Mouse (Mus musculus) liver, adult 2 months (tissue): ENCODE measurements around the gene Mphosph6. TPM values are rescaled to one million over a fixed set of nuclear protein-coding genes. Genes with fewer than 3 reads are reported as not detected.

Experiments
- DNase-seq: peaks from one replicate; pipeline ENCODE4 v3.0.0-alpha.2; 2011; ENCODE audit warnings: low read depth, low spot score; ENCODE audit errors: extremely low read depth
- H3K27ac ChIP-seq: fragments of 200-500 bp; replicated peaks from 2 replicates; pipeline ENCODE4 v1.5.1; 2012; ENCODE audit warnings: low read depth, mild to moderate bottlenecking, control low read depth, inconsistent platforms, low read length; ENCODE audit not compliant: insufficient read depth
- H3K27me3 ChIP-seq: fragments of 200-500 bp; 2 replicates; pipeline ENCODE4 v1.6.1; 2012; ENCODE audit warnings: mild to moderate bottlenecking, moderate library complexity, low read length, inconsistent platforms; ENCODE audit not compliant: control insufficient read depth, insufficient read depth
- H3K36me3 ChIP-seq: fragments of 200-500 bp; 2 replicates; pipeline ENCODE4 v1.6.1; 2012; ENCODE audit warnings: low read length, inconsistent platforms; ENCODE audit not compliant: control insufficient read depth, insufficient read depth
- H3K4me1 ChIP-seq: fragments of 200-500 bp; 2 replicates; pipeline ENCODE4 v1.6.1; 2011; ENCODE audit warnings: low read length; ENCODE audit not compliant: control insufficient read depth, insufficient read depth
- H3K4me3 ChIP-seq: fragments of 200-500 bp; 2 replicates; pipeline ENCODE4 v1.5.1; 2011; ENCODE audit warnings: low read depth, mild to moderate bottlenecking, control low read depth, low read length, moderate library complexity; ENCODE audit not compliant: insufficient read depth
- H3K79me2 ChIP-seq: fragments of 200-500 bp; 2 replicates; pipeline ENCODE4 v1.6.1; 2012; ENCODE audit warnings: inconsistent platforms, mild to moderate bottlenecking, low read length, moderate library complexity; ENCODE audit not compliant: control insufficient read depth, insufficient read depth
- H3K9ac ChIP-seq: fragments of 200-500 bp; 2 replicates; pipeline ENCODE4 v1.6.1; 2012; ENCODE audit warnings: low read depth, mild to moderate bottlenecking, control low read depth, inconsistent platforms, low read length
- CTCF ChIP-seq: fragments of 200-500 bp; IDR thresholded peaks from 2 replicates; pipeline ENCODE4 v1.5.1; 2011; ENCODE audit warnings: low read depth, low read length, control low read depth
- POLR2A ChIP-seq: fragments of 200-500 bp; IDR thresholded peaks from 2 replicates; pipeline ENCODE4 v1.6.1; 2011; ENCODE audit warnings: low read length, control low read depth; ENCODE audit not compliant: insufficient read depth; ENCODE audit errors: extremely low read depth
- WGBS: fragments of 180-500 bp; shearing (Covaris S2); methylation state at CpG from one replicate; pipeline ENCODE4 v1.1.7; 2018; 5-methylcytosine and 5-hydroxymethylcytosine counted together
- polyA plus RNA-seq: library from polyadenylated mRNA; depleted of rRNA; stranded (reverse); fragments of >200 nt; gene quantifications from 2 replicates; pipeline ENCODE4 v1.2.3, GENCODE M21; 2012
- total RNA-seq: library from RNA; depleted of rRNA; stranded (reverse); fragments of >200 nt; gene quantifications from 2 replicates; pipeline ENCODE4 v1.2.3, GENCODE M21; 2014

The Mphosph6 gene
- total and polyA plus RNA-seq, 2 experiments, result 1.2 to 3.4 TPM

- Histone ChIP-seq H3K9ac (no peak overlapping the region), H3K79me2 (no peaks in the 10 kb centered on the region), H3K27ac (no peak overlapping the region), H3K27me3 (no peaks in the 10 kb centered on the region), H3K36me3 (no peaks in the 10 kb centered on the region), H3K4me1 (no peaks in the 10 kb centered on the region), H3K4me3 (no peak overlapping the region)
- 59% methylated on average over 10 of the region's 10 CpGs for WGBS
- TF ChIP-seq CTCF (no peak), POLR2A (no peak)
- DNase-seq, result no peak
Observed at GRCm38 (mm10) chr8:117775626-117776025, 26.1 kb downstream of the Mphosph6 start.

GRCm38 (mm10) chr8:117772597-117772996 lies 29.1 kb downstream of the Mphosph6 start:
- Histone ChIP-seq H3K4me1 (no peaks in the 10 kb centered on the region), H3K27ac (no peak overlapping the region), H3K79me2 (no peaks in the 10 kb centered on the region), H3K36me3 (no peaks in the 10 kb centered on the region), H3K27me3 (no peaks in the 10 kb centered on the region), H3K9ac (no peak overlapping the region), H3K4me3 (no peak overlapping the region)
- 68% methylated on average over 2 of the region's 2 CpGs for WGBS
- TF ChIP-seq CTCF (peak; percentile 20; the same call in 1 of the 2 replicates), POLR2A (no peak)
- no peak for DNase-seq

GRCm38 (mm10) chr8:117772126-117772525 lies 29.6 kb downstream of the Mphosph6 start:
- H3K27ac ChIP-seq, result no peak overlapping the region
- WGBS, result 83% methylated on average over 2 of the region's 2 CpGs
- H3K79me2 ChIP-seq, result no peaks in the 10 kb centered on the region
- H3K9ac ChIP-seq, result no peak overlapping the region
- H3K27me3 ChIP-seq, result no peaks in the 10 kb centered on the region
- no peak overlapping the region for H3K4me3 ChIP-seq
- peak; percentile 41 for DNase-seq
- no peaks in the 10 kb centered on the region for H3K36me3 ChIP-seq
- H3K4me1 ChIP-seq, result no peaks in the 10 kb centered on the region
- no peak for TF ChIP-seq POLR2A
- TF ChIP-seq CTCF, result peak; percentile 68

- Histone ChIP-seq H3K27ac (no peak overlapping the region), H3K4me1 (no peaks in the 10 kb centered on the region), H3K79me2 (no peaks in the 10 kb centered on the region), H3K9ac (no peak overlapping the region), H3K27me3 (no peaks in the 10 kb centered on the region), H3K36me3 (no peaks in the 10 kb centered on the region), H3K4me3 (no peak overlapping the region)
- WGBS, result 80% methylated on average over 9 of the region's 9 CpGs
- TF ChIP-seq CTCF (no peak), POLR2A (no peak)
- DNase-seq, result no peak
Observed at GRCm38 (mm10) chr8:117771115-117771836, 30.5 kb downstream of the Mphosph6 start.

- H3K36me3 ChIP-seq, result no peaks in the 10 kb centered on the region
- no peak overlapping the region for H3K27ac ChIP-seq
- H3K9ac ChIP-seq, result no peak overlapping the region
- H3K4me1 ChIP-seq, result no peaks in the 10 kb centered on the region
- DNase-seq, result no peak
- no peak overlapping the region for H3K4me3 ChIP-seq
- TF ChIP-seq CTCF, result no peak
- TF ChIP-seq POLR2A, result no peak
- no peaks in the 10 kb centered on the region for H3K79me2 ChIP-seq
- H3K27me3 ChIP-seq, result no peaks in the 10 kb centered on the region
- whole genome bisulfite sequencing, result 79% methylated on average over 7 of the region's 7 CpGs
Observed at GRCm38 (mm10) chr8:117768971-117769370, 32.8 kb downstream of the Mphosph6 start.

GRCm38 (mm10) chr8:117765947-117766346 lies 35.8 kb downstream of the Mphosph6 start:
- H3K27ac ChIP-seq, result no peak overlapping the region
- TF ChIP-seq POLR2A, result no peak
- TF ChIP-seq CTCF, result no peak
- no peaks in the 10 kb centered on the region for H3K4me1 ChIP-seq
- DNase-seq, result no peak
- no peak overlapping the region for H3K9ac ChIP-seq
- WGBS, result 34% methylated on average over 5 of the region's 5 CpGs
- H3K36me3 ChIP-seq, result peaks cover 2% of the 10 kb centered on the region; the same call in 1 of the 2 replicates
- no peaks in the 10 kb centered on the region for H3K79me2 ChIP-seq
- H3K4me3 ChIP-seq, result no peak overlapping the region
- H3K27me3 ChIP-seq, result no peaks in the 10 kb centered on the region
